Mouse (Mus musculus): ENCODE measurements at regions not wholly inside any gene's neighbourhood (a gene's known extent, or its start where the extent isn't known, plus 50 kb on each side); places are given as distances from the start of the nearest gene placed in this dataset.
A peak's percentile ranks its signal among the peaks of the same experiment; 100 is the strongest.

- peak; percentile 18 to 39 for DNase-seq
These were observed 66.2 kb downstream of the A730009L09Rik start for GRCm38 (mm10) chr16:84581166-84581565.

- DNase-seq: peak; percentile 39 to 49
These were observed 68.4 kb downstream of the A730009L09Rik start for GRCm38 (mm10) chr16:84583323-84583722.

GRCm38 (mm10) chr16:84583773-84584229 is 68.9 kb downstream of the A730009L09Rik start:
- peak; percentile 46 to 68 for DNase-seq

GRCm38 (mm10) chr16:84584724-84585399 is 69.9 kb downstream of the A730009L09Rik start:
- DNase-seq: peak; percentile 13 to 20

- no peak for DNase-seq
These were observed 78.1 kb downstream of the A730009L09Rik start for GRCm38 (mm10) chr16:84592978-84593377.

- no peak for DNase-seq
These were observed 88.0 kb downstream of the A730009L09Rik start for GRCm38 (mm10) chr16:84602969-84603368.

- no peak for DNase-seq
These were observed 88.7 kb downstream of the A730009L09Rik start for GRCm38 (mm10) chr16:84603465-84604205.

GRCm38 (mm10) chr16:84604272-84604975 is 89.5 kb downstream of the A730009L09Rik start:
- DNase-seq: no peak

- DNase-seq: no peak
These were observed 91.3 kb downstream of the A730009L09Rik start for GRCm38 (mm10) chr16:84606010-84606803.

GRCm38 (mm10) chr16:84606804-84607095 is 91.8 kb downstream of the A730009L09Rik start:
- DNase-seq: no peak

- DNase-seq: no peak
These were observed 92.6 kb downstream of the A730009L09Rik start for GRCm38 (mm10) chr16:84607503-84607902.

GRCm38 (mm10) chr16:84615683-84616082 is 100.8 kb downstream of the A730009L09Rik start:
- no peak for DNase-seq

GRCm38 (mm10) chr16:84616132-84616531 is 101.2 kb downstream of the A730009L09Rik start:
- no peak for DNase-seq

GRCm38 (mm10) chr16:84618379-84618778 is 103.5 kb downstream of the A730009L09Rik start:
- DNase-seq: no peak

- no peak for DNase-seq
These were observed 105.0 kb downstream of the A730009L09Rik start for GRCm38 (mm10) chr16:84619876-84620275.

- no peak for DNase-seq
These were observed 105.9 kb downstream of the A730009L09Rik start for GRCm38 (mm10) chr16:84620861-84621260.

GRCm38 (mm10) chr16:84621300-84622031 is 106.5 kb downstream of the A730009L09Rik start:
- DNase-seq: peak; percentile 12 to 23

- no peak for DNase-seq
These were observed 108.6 kb downstream of the A730009L09Rik start for GRCm38 (mm10) chr16:84623346-84624085.

GRCm38 (mm10) chr16:84624443-84625109 is 109.7 kb downstream of the A730009L09Rik start:
- no peak for DNase-seq

GRCm38 (mm10) chr16:84625110-84625722 is 110.3 kb downstream of the A730009L09Rik start:
- DNase-seq: no peak
